Mouse (Mus musculus): ENCODE results near the gene Nap1l1. TPM values are rescaled to one million over a fixed set of nuclear protein-coding genes. Genes with fewer than 3 reads are reported as not detected.
"Not testable (repeated sequence)": the region's sequence is repeated elsewhere in the genome, so short reads cannot be mapped to it uniquely, and the experiment has no call there.

Nap1l1 gene
- 67.0 and 76.2 TPM in 2 replicates for polyA plus RNA-seq (2015; fragmentation: Nextera tagmentation; extraction: Ambion mirVana)

GRCm38 (mm10) chr10:111472686-111473510, at the start of gene Nap1l1:
Gene Nap1l1, plus strand, starts transcription at chr10:111473223.
- H3K9ac ChIP-seq (ENCODE audit: low read depth, low read length), result peak within 1 kb of the TSS; percentile 92
- H3K36me3 ChIP-seq (ENCODE audit: control insufficient read depth, insufficient read depth), result no peaks in the 10 kb centered on the region
- 4% methylated on average over 72 of the region's 80 CpGs for WGBS (ENCODE audit: insufficient replicate concordance)
- peak within 1 kb of the TSS; percentile 74 for H3K27ac ChIP-seq (ENCODE audit: low read length)
- peak; percentile 98 for ATAC-seq (ENCODE audit: low read depth)
- peak within 1 kb of the TSS; percentile 86 for H3K4me3 ChIP-seq (ENCODE audit: low read depth, low read length)
- peak within 1 kb of the TSS; percentile 79 for H3K4me2 ChIP-seq (ENCODE audit: low read depth, low read length)
- peaks cover 14% of the 10 kb centered on the region for H3K4me1 ChIP-seq (ENCODE audit: control insufficient read depth, low read depth, low read length)
- H3K27me3 ChIP-seq (ENCODE audit: control insufficient read depth, insufficient read depth, low read depth, low read length), result no peaks in the 10 kb centered on the region
- H3K9me3 ChIP-seq (replicated peaks; ENCODE audit: control insufficient read depth, low read length), result no peaks in the 10 kb centered on the region

DNA sequence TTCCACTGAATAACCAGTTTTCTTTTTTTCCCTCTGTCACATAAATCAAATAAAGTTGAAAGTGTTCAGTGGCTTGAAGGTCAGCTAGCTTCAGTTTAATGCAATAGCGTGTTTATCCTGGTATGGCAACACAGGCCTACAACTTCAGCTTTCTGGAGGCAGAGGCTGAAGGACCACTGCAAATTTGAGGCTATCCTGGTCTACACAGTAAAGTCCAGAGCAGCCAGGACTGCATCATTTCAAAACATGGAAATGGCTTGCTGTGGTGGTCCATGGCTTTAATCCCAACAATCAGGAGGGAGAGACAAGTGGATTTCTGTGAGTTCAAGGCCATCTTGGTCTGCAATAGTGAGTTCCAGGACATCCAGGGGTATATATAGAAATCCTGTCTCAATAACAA, 46.5 kb upstream of the Nap1l1 start:
- H3K9ac ChIP-seq (ENCODE audit: low read depth, low read length), result no peak overlapping the region
- no peaks in the 10 kb centered on the region for H3K36me3 ChIP-seq (ENCODE audit: control insufficient read depth, insufficient read depth)
- no peak overlapping the region for H3K4me2 ChIP-seq (ENCODE audit: low read depth, low read length)
- H3K9me3 ChIP-seq (replicated peaks; ENCODE audit: control insufficient read depth, low read length), result no peaks in the 10 kb centered on the region
- no peaks in the 10 kb centered on the region for H3K27me3 ChIP-seq (ENCODE audit: control insufficient read depth, insufficient read depth, low read depth, low read length)
- no peak for ATAC-seq (ENCODE audit: low read depth)
- no peak overlapping the region for H3K4me3 ChIP-seq (ENCODE audit: low read depth, low read length)
- H3K4me1 ChIP-seq (ENCODE audit: control insufficient read depth, low read depth, low read length), result no peaks in the 10 kb centered on the region; the same call in 1 of the 2 replicates
- 65% methylated on average over 1 of the region's 1 CpGs for WGBS (ENCODE audit: insufficient replicate concordance)
- H3K27ac ChIP-seq (ENCODE audit: low read length), result no peak overlapping the region

DNA sequence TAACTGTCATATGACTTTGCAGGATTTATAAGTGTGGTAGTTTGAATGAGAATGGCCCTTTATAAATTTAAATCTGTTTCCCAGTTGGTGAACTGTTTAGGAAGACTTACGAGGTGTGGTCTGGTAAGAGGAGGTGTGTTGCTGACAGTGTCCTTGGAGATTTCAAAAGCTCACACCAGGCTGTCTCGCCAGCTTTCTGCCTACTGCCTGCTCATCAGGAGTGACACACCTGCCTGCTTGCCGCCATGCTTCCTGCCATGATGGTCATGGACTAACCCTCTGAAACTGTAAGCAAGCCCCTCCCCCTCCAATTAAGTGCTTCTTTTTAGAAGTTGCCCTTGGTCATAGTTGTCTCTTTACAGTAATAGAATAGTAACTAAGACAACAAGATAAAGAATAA, 39.5 kb upstream of the Nap1l1 start:
- Histone ChIP-seq H3K4me1 (ENCODE audit: control insufficient read depth, low read depth, low read length) (no peaks in the 10 kb centered on the region), H3K4me3 (ENCODE audit: low read depth, low read length) (no peak overlapping the region), H3K9ac (ENCODE audit: low read depth, low read length) (no peak overlapping the region), H3K36me3 (ENCODE audit: control insufficient read depth, insufficient read depth) (no peaks in the 10 kb centered on the region), H3K27me3 (ENCODE audit: control insufficient read depth, insufficient read depth, low read depth, low read length) (no peaks in the 10 kb centered on the region), H3K9me3 (replicated peaks; ENCODE audit: control insufficient read depth, low read length) (no peaks in the 10 kb centered on the region), H3K27ac (ENCODE audit: low read length) (no peak overlapping the region), H3K4me2 (ENCODE audit: low read depth, low read length) (no peak overlapping the region)
- 44% methylated on average over 3 of the region's 3 CpGs for WGBS (ENCODE audit: insufficient replicate concordance)
- ATAC-seq (ENCODE audit: low read depth), result no peak

GRCm38 (mm10) chr10:111441034-111441440, 32.0 kb upstream of the Nap1l1 start:
- Histone ChIP-seq H3K36me3 (ENCODE audit: control insufficient read depth, insufficient read depth) (no peaks in the 10 kb centered on the region), H3K4me1 (ENCODE audit: control insufficient read depth, low read depth, low read length) (no peaks in the 10 kb centered on the region; the same call in 1 of the 2 replicates), H3K4me2 (ENCODE audit: low read depth, low read length) (no peak overlapping the region), H3K9ac (ENCODE audit: low read depth, low read length) (no peak overlapping the region), H3K27ac (ENCODE audit: low read length) (no peak overlapping the region), H3K4me3 (ENCODE audit: low read depth, low read length) (no peak overlapping the region), H3K27me3 (ENCODE audit: control insufficient read depth, insufficient read depth, low read depth, low read length) (no peaks in the 10 kb centered on the region), H3K9me3 (replicated peaks; ENCODE audit: control insufficient read depth, low read length) (no peaks in the 10 kb centered on the region)
- no peak for ATAC-seq (ENCODE audit: low read depth)
- 25% methylated on average over 3 of the region's 3 CpGs for WGBS (ENCODE audit: insufficient replicate concordance)

DNA sequence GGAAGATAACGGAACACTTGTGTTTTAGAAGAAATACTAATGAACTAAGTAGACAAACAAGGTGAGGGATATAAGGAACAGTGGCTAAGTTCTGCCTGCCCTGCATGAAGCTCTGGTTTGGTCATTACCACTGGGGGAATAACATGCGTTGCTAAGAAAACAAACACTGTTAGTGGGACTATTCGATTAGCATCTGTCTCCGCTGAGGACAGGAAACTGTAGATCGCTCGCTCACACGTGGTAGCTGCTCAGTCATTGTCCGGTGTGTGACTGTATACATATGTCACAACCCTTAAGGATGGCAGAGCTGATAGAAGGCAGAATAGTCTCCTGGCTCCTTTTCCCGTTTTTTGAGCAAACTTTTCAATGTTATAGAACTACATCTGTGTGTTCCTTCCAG, 28.8 kb upstream of the Nap1l1 start:
- ATAC-seq (ENCODE audit: low read depth), result no peak
- no peak overlapping the region for H3K9ac ChIP-seq (ENCODE audit: low read depth, low read length)
- no peaks in the 10 kb centered on the region for H3K27me3 ChIP-seq (ENCODE audit: control insufficient read depth, insufficient read depth, low read depth, low read length)

GRCm38 (mm10) chr10:111445939-111446671, 26.9 kb upstream of the Nap1l1 start:
- H3K27me3 ChIP-seq (ENCODE audit: control insufficient read depth, insufficient read depth, low read depth, low read length), result no peaks in the 10 kb centered on the region
- no peak for ATAC-seq (ENCODE audit: low read depth)
- no peaks in the 10 kb centered on the region for H3K9me3 ChIP-seq (replicated peaks; ENCODE audit: control insufficient read depth, low read length)
- no peak overlapping the region for H3K9ac ChIP-seq (ENCODE audit: low read depth, low read length)
- no peaks in the 10 kb centered on the region; the same call in 1 of the 2 replicates for H3K4me1 ChIP-seq (ENCODE audit: control insufficient read depth, low read depth, low read length)
- no peak overlapping the region for H3K4me3 ChIP-seq (ENCODE audit: low read depth, low read length)
- no peak overlapping the region for H3K27ac ChIP-seq (ENCODE audit: low read length)
- 10% methylated on average over 9 of the region's 9 CpGs for WGBS (ENCODE audit: insufficient replicate concordance)
- H3K36me3 ChIP-seq (ENCODE audit: control insufficient read depth, insufficient read depth), result no peaks in the 10 kb centered on the region
- no peak overlapping the region for H3K4me2 ChIP-seq (ENCODE audit: low read depth, low read length)

More for the DNA sequence above, 28.8 kb upstream of the Nap1l1 start:
- WGBS (ENCODE audit: insufficient replicate concordance), result 29% methylated on average over 9 of the region's 9 CpGs
- H3K36me3 ChIP-seq (ENCODE audit: control insufficient read depth, insufficient read depth), result no peaks in the 10 kb centered on the region
- no peaks in the 10 kb centered on the region; the same call in 1 of the 2 replicates for H3K4me1 ChIP-seq (ENCODE audit: control insufficient read depth, low read depth, low read length)
- no peak overlapping the region for H3K4me2 ChIP-seq (ENCODE audit: low read depth, low read length)
- H3K4me3 ChIP-seq (ENCODE audit: low read depth, low read length), result no peak overlapping the region
- no peak overlapping the region for H3K27ac ChIP-seq (ENCODE audit: low read length)
- no peaks in the 10 kb centered on the region for H3K9me3 ChIP-seq (replicated peaks; ENCODE audit: control insufficient read depth, low read length)

- not testable (repeated sequence) for H3K36me3 ChIP-seq (ENCODE audit: control insufficient read depth, insufficient read depth); H3K27me3 ChIP-seq (ENCODE audit: control insufficient read depth, insufficient read depth, low read depth, low read length); H3K9ac ChIP-seq (ENCODE audit: low read depth, low read length); H3K4me2 ChIP-seq (ENCODE audit: low read depth, low read length); H3K4me3 ChIP-seq (ENCODE audit: low read depth, low read length); H3K27ac ChIP-seq (ENCODE audit: low read length); H3K4me1 ChIP-seq (ENCODE audit: control insufficient read depth, low read depth, low read length); ATAC-seq (ENCODE audit: low read depth); H3K9me3 ChIP-seq (replicated peaks; ENCODE audit: control insufficient read depth, low read length)
- WGBS (ENCODE audit: insufficient replicate concordance), result 84% methylated on average over 2 of the region's 3 CpGs
These were observed 26.4 kb upstream of the Nap1l1 start for GRCm38 (mm10) chr10:111446672-111447008.

GRCm38 (mm10) chr10:111449662-111450061, 23.4 kb upstream of the Nap1l1 start:
- not testable (repeated sequence) for H3K4me3 ChIP-seq (ENCODE audit: low read depth, low read length); ATAC-seq (ENCODE audit: low read depth); H3K9ac ChIP-seq (ENCODE audit: low read depth, low read length); H3K9me3 ChIP-seq (replicated peaks; ENCODE audit: control insufficient read depth, low read length); H3K27ac ChIP-seq (ENCODE audit: low read length); H3K27me3 ChIP-seq (ENCODE audit: control insufficient read depth, insufficient read depth, low read depth, low read length); H3K4me1 ChIP-seq (ENCODE audit: control insufficient read depth, low read depth, low read length); H3K36me3 ChIP-seq (ENCODE audit: control insufficient read depth, insufficient read depth); H3K4me2 ChIP-seq (ENCODE audit: low read depth, low read length)
- 59% methylated on average over 5 of the region's 5 CpGs for WGBS (ENCODE audit: insufficient replicate concordance)

Measured in liver, embryonic 16.5 days (tissue).